Mouse (Mus musculus) heart, postnatal 0 days (tissue): Measurements from ENCODE around the gene H2-Eb1. TPM values are rescaled to one million over a fixed set of nuclear protein-coding genes. Genes with fewer than 3 reads are reported as not detected.

Experiments
- ATAC-seq: fragments of 200-750 bp; cut with Nextera tagmentation; 2 replicates; pipeline ENCODE4 v1.8.0; 2017; ENCODE audit warnings: low read depth, moderate number of reproducible peaks, moderate library complexity; ENCODE audit not compliant: insufficient read depth
- DNase-seq: peaks from one replicate; pipeline ENCODE4 v3.0.0-alpha.2; 2016; ENCODE audit warnings: low spot score
- H3K27ac ChIP-seq: fragments of 300-500 bp; sonication (generic); 2 replicates; pipeline ENCODE4 v1.5.1; 2014; ENCODE audit warnings: low read depth, mild to moderate bottlenecking
- H3K27me3 ChIP-seq: fragments of 300-500 bp; sonication (generic); 2 replicates; pipeline ENCODE4 v1.6.1; 2014; ENCODE audit warnings: low read length, mixed read lengths; ENCODE audit not compliant: control insufficient read depth, insufficient read depth
- H3K36me3 ChIP-seq: fragments of 300-500 bp; sonication (generic); replicated peaks from 2 replicates; pipeline ENCODE4 v1.6.1; 2014; ENCODE audit warnings: low read length, mixed read lengths; ENCODE audit not compliant: control insufficient read depth, insufficient read depth
- H3K4me1 ChIP-seq: fragments of 300-500 bp; sonication (generic); 2 replicates; pipeline ENCODE4 v1.6.1; 2014; ENCODE audit warnings: antibody characterized with exemption; ENCODE audit not compliant: control insufficient read depth, insufficient read depth
- H3K4me2 ChIP-seq: fragments of 300-500 bp; sonication (generic); 2 replicates; pipeline ENCODE4 v1.6.1; 2014; ENCODE audit warnings: low read depth, mild to moderate bottlenecking, low read length, moderate library complexity
- H3K4me3 ChIP-seq: fragments of 300-500 bp; sonication (generic); 2 replicates; pipeline ENCODE4 v1.5.1; 2014; ENCODE audit warnings: low read depth, low read length
- H3K9ac ChIP-seq: fragments of 300-500 bp; sonication (generic); replicated peaks from 2 replicates; pipeline ENCODE4 v1.6.1; 2014; ENCODE audit warnings: low read depth, low read length, mixed read lengths
- H3K9me3 ChIP-seq: fragments of 300-500 bp; sonication (generic); replicated peaks from 2 replicates; pipeline ENCODE4 v1.6.1; 2016; ENCODE audit warnings: low read length; ENCODE audit not compliant: control insufficient read depth
- CTCF ChIP-seq: IDR thresholded peaks from 2 replicates; pipeline ENCODE4 v1.5.1; 2016; ENCODE audit warnings: antibody characterized with exemption, control low read depth, low read depth
- EP300 ChIP-seq: IDR thresholded peaks from 2 replicates; pipeline ENCODE4 v1.6.1; 2016; ENCODE audit warnings: antibody characterized with exemption, low read depth
- WGBS: fragments of 180-500 bp; shearing (Covaris S2); extraction: QIAGEN DNeasy Blood & Tissue Kit; methylation state at CpG from one replicate; pipeline ENCODE4 v1.1.7; 2014; 5-methylcytosine and 5-hydroxymethylcytosine counted together
- polyA plus RNA-seq: library from polyadenylated mRNA; unstranded; fragments of >200 nt; fragmentation: Nextera tagmentation; extraction: Ambion mirVana; gene quantifications from 2 replicates; pipeline ENCODE4 v1.2.1, GENCODE M21; 2015
- total RNA-seq: library from RNA; depleted of rRNA; stranded (reverse); fragments of >200 nt; gene quantifications from 2 replicates; pipeline ENCODE4 v1.2.3, GENCODE M21; 2014; ENCODE audit warnings: low replicate concordance

Gene H2-Eb1
- total and polyA plus RNA-seq, 2 experiments from 2014 or later: 4.1 TPM; not detected in 1

DNA sequence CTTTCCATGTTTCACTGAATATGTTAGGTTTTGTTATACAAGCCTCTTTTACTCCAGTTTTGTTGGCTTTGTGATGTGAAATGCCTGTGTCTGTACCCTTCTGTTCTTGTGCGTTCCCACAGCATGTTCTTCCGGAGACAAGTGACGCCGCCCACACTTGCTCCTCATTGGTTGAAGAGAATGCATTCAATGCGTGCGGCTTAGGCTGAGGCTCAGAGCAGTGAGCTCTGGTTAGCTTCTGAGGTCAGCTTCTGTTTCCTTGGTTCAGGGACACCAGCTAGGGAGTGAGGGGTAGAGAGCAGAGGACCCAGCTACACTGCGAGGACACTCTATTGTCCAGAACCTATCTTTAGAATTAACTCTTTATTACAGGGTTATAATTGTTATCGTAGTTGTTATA, 14.1 kb upstream of the H2-Eb1 start:
- H3K9ac ChIP-seq: no peak overlapping the region
- TF ChIP-seq CTCF: no peak
- no peak for TF ChIP-seq EP300
- no peak overlapping the region for H3K4me2 ChIP-seq
- no peak overlapping the region for H3K27ac ChIP-seq
- peak; percentile 87 for ATAC-seq
- H3K4me3 ChIP-seq: no peak overlapping the region
- WGBS: 18% methylated on average over 8 of the region's 8 CpGs
- DNase-seq: peak; percentile 73
- no peaks in the 10 kb centered on the region for H3K27me3 ChIP-seq
- H3K9me3 ChIP-seq: no peaks in the 10 kb centered on the region
- H3K4me1 ChIP-seq: no peaks in the 10 kb centered on the region
- no peaks in the 10 kb centered on the region for H3K36me3 ChIP-seq

DNA sequence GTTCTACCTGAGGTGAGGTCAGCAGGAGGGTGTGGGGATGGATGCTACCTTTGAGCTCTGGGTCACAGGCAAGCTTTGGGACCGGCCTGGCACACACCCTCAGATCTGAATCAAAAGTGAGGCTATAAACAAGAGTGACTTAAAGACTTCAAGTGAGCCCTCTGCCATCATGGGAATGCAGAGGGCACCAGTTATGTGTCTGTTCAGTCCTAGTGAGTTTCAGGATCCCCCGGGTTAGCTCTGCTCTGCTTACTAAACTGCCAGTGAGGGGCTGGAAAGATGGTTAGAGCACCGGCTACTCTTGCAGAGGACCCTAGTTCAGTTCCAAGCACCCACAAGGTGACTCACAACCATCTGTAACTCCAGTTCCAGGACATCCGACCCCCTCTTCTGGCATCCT, 13.1 kb upstream of the H2-Eb1 start:
- Histone ChIP-seq H3K4me2 (no peak overlapping the region), H3K9ac (no peak overlapping the region), H3K27ac (no peak overlapping the region), H3K36me3 (no peaks in the 10 kb centered on the region), H3K27me3 (0 out of 2 replicates have a peak, but pooled peaks cover 2% of the 10 kb centered on the region), H3K4me3 (no peak overlapping the region), H3K9me3 (no peaks in the 10 kb centered on the region), H3K4me1 (no peaks in the 10 kb centered on the region)
- TF ChIP-seq EP300 (no peak), CTCF (no peak)
- no peak for DNase-seq
- WGBS: 88% methylated on average over 4 of the region's 4 CpGs
- ATAC-seq: no peak

DNA sequence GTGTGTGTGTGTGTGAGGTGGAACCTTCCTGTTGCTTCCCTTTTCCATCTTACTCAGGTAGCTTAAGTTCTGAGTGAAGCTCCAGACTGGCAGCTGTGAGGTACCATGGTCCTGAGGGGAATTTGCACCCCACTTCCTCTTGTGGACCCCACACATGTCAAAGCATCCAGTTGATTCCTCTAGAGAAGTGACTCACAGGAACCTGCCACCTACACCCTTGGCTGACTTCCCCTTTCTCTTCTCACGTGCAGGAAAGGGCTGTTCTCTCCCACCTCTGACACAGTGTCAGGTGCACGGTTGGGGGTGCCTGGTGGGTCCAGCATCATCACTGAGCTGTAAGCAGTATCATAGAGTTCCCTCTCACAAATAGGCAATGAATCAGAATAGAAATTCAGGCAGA, 12.1 kb upstream of the H2-Eb1 start:
- H3K9me3 ChIP-seq: no peaks in the 10 kb centered on the region
- no peak for ATAC-seq
- TF ChIP-seq CTCF: no peak
- no peak for TF ChIP-seq EP300
- H3K27ac ChIP-seq: no peak overlapping the region
- no peak overlapping the region for H3K4me2 ChIP-seq
- H3K4me3 ChIP-seq: no peak overlapping the region
- H3K4me1 ChIP-seq: no peaks in the 10 kb centered on the region
- no peaks in the 10 kb centered on the region for H3K36me3 ChIP-seq
- 30% methylated on average over 2 of the region's 2 CpGs for WGBS
- DNase-seq: no peak
- peaks cover 9% of the 10 kb centered on the region; the same call in 1 of the 2 replicates for H3K27me3 ChIP-seq
- no peak overlapping the region for H3K9ac ChIP-seq

DNA sequence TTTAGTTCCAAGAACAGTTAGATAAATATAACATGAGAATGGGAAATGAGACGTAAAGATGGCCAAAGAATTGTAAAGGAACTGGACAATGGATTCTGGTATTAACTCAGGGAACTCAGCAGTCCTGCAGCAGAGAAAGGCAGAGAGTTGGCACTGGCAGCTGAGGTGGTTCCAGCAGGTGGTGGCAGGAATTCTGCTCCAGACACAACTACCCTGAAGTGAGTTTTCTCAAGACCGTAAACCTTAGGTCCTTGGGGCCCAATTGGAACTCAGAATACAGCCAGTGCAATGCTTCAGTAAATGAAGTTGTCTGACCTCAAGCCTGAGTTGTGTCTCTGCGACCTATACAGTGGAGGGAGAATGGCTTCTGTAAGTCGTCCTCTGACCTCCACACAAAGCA, 11.4 kb upstream of the H2-Eb1 start:
- no peaks in the 10 kb centered on the region for H3K4me1 ChIP-seq
- no peak overlapping the region for H3K4me2 ChIP-seq
- no peak overlapping the region for H3K4me3 ChIP-seq
- H3K9me3 ChIP-seq: no peaks in the 10 kb centered on the region
- H3K36me3 ChIP-seq: no peaks in the 10 kb centered on the region
- ATAC-seq (no peak), DNase-seq (no peak)
- 65% methylated on average over 4 of the region's 4 CpGs for WGBS
- no peak overlapping the region for H3K27ac ChIP-seq
- TF ChIP-seq EP300 (no peak), CTCF (no peak)
- H3K27me3 ChIP-seq: peaks cover 9% of the 10 kb centered on the region; the same call in 1 of the 2 replicates
- H3K9ac ChIP-seq: no peak overlapping the region

DNA sequence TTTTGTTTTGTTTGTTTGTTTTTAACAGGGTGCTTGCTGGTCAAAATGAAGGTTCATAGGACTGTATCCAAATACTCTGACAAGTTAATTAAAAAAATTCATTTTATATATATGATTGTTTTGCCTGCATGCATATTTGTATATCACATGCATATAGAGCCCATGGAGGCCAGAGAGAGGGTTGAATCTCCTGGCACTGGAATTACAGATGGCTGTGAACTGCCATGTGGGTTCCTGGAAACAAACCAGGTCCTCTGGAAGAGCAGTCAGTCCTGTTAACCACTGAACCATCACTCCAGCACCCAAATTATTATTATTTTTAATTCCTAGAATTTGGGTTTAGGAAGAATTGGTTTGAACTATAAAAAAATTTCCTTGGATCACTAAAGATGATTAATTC, 10.4 kb upstream of the H2-Eb1 start:
- no peak for DNase-seq
- H3K4me3 ChIP-seq: no peak overlapping the region
- ATAC-seq: no peak
- no peaks in the 10 kb centered on the region for H3K9me3 ChIP-seq
- H3K4me1 ChIP-seq: no peaks in the 10 kb centered on the region
- no peak overlapping the region for H3K27ac ChIP-seq
- no peak overlapping the region for H3K9ac ChIP-seq
- no peak overlapping the region for H3K4me2 ChIP-seq
- no peaks in the 10 kb centered on the region for H3K36me3 ChIP-seq
- peaks cover 9% of the 10 kb centered on the region; the same call in 1 of the 2 replicates for H3K27me3 ChIP-seq
- TF ChIP-seq EP300 (no peak), CTCF (no peak)
